Mouse (Mus musculus) fibroblast of lung, adult 2 months (primary cell): Measurements from ENCODE around the gene Mbd4.

Experiments
- DNase-seq: peaks from one replicate; pipeline ENCODE4 v3.0.0-alpha.2; 2011; ENCODE audit warnings: low read depth

Gene Mbd4

GRCm38 (mm10) chr6:115808488-115809231, 44.5 kb downstream of the Mbd4 start, which contains the start of gene Rpl32:
Gene Rpl32 (minus strand): TSS chr6:115808747.
- peak; percentile 88 for DNase-seq

GRCm38 (mm10) chr6:115808196-115808487, 45.0 kb downstream of the Mbd4 start:
- no peak for DNase-seq

- no peak for DNase-seq
Observed at GRCm38 (mm10) chr6:115807464-115808195, 45.5 kb downstream of the Mbd4 start.

- no peak for DNase-seq
Observed at GRCm38 (mm10) chr6:115804432-115805192, 48.6 kb downstream of the Mbd4 start.

GRCm38 (mm10) chr6:115803541-115804382, 49.4 kb downstream of the Mbd4 start:
- peak; percentile 86 for DNase-seq

- no peak for DNase-seq
Observed at GRCm38 (mm10) chr6:115801811-115802210, 51.4 kb downstream of the Mbd4 start.

GRCm38 (mm10) chr6:115792691-115793215, 60.4 kb downstream of the Mbd4 start:
- DNase-seq = no peak

- no peak for DNase-seq
Observed at GRCm38 (mm10) chr6:115791842-115792686, 61.1 kb downstream of the Mbd4 start.

GRCm38 (mm10) chr6:115791016-115791415, 62.2 kb downstream of the Mbd4 start:
- DNase-seq = no peak
